Mouse (Mus musculus): ENCODE data around the gene Gm10696.
"Not testable (repeated sequence)": the region's sequence is repeated elsewhere in the genome, so short reads cannot be mapped to it uniquely, and the experiment has no call there.

Gm10696 gene

GRCm38 (mm10) chr3:94178093-94178492 lies at the start of gene Gm10696:
TSS of gene Gm10696 (minus strand) at chr3:94178193.
- not testable (repeated sequence) for DNase-seq (ENCODE audit: low read depth in 1 of 2, low spot score in 2 of 2)

- DNase-seq (ENCODE audit: low read depth in 1 of 2, low spot score in 2 of 2) = not testable (repeated sequence)
Measured at GRCm38 (mm10) chr3:94196414-94196813, 18.4 kb upstream of the Gm10696 start, which contains the start of gene Gm5286. TSS of gene Gm5286 (plus strand) at chr3:94196714.

DNA sequence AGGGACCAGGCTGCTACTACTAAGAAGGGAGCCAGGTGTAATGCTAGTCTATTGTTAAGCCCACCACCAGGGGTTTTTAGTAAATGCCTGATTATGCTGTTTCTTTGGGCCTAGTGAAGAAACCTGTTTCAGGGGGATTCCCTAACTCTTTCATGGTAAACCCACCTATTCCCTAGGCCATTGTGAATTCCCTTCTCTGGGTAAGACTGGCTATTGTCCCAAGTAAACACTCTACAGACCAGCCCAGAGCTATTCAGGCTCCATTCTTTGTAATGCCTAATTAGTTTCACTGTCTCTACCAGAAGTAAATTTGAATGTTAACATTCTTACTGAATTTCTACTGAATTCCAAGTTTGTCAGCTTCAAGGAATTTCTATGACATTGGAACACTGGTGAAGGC lies 10.6 kb downstream of the Gm10696 start:
- DNase-seq (ENCODE audit: low read depth in 1 of 2, low spot score in 2 of 2) = not testable (repeated sequence)

Data from monocyte, adult 2 months (primary cell).